Mouse (Mus musculus): ENCODE measurements around the gene Pik3cg.

Pik3cg gene

GRCm38 (mm10) chr12:32144513-32144912 is 63.9 kb downstream of the Pik3cg start:
- peak; percentile 67 to 77 for DNase-seq (ENCODE audit: low spot score in 2 of 2)

DNA sequence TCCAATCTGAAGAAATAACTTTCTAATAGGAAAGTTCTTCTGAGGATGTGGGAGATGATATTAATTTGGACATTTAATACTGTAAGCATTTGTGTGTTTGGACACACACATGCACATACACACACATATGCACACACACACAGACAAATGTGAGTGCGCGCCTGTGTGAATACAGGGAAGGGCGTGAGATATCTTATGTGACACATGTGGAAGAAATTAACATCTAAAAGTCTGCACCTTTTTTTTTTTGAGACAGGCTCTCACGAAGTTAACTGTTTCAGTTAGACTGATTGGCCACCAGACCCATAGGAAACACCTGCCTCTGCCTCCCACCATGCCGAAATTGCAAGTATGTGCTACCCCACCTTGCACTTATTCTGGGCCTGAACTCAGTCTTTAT is 64.7 kb downstream of the Pik3cg start:
- no peak for DNase-seq (ENCODE audit: low spot score in 2 of 2)

GRCm38 (mm10) chr12:32143151-32143550 is 65.3 kb downstream of the Pik3cg start:
- DNase-seq (ENCODE audit: low spot score in 2 of 2) = peak; percentile 22 to 47

DNA sequence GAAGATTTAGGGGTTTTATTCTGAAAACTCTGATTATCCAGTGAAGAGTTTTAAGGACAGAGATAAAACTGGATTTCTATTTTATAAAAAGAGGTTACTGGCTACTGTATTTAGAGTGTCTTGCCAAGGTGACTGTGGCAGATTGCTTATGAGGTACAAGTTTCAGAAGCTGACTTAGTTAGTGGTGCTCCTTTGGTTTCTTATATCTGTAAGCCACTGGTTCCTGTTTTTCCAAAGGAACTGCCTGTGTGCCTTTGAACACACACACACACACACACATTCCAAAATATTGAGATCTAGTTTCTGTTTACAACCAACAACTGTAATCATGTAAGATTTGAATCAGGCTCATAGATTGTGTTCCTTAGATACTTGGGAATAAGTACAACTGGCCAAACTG is 66.7 kb downstream of the Pik3cg start:
- DNase-seq (ENCODE audit: low spot score in 2 of 2) = no peak

DNA sequence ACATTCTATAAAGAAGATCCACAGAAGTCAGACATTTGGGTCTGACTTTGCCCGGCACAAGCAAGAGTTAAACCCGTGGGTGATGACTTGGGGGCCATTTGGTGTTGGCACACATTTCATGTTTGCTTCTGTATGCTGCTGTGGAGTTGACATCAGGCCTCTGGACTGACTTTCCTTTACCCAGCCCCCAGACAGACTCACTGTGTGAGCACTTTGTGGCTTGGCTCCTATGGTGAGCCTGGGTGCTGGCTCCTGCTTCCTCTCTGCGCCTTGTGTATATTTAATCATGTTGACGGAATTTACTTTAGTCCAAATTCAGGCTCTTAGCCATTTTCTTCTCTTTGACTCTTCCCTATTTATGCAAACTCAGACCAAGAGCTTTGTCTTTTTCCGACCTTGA is 69.6 kb downstream of the Pik3cg start:
- no peak for DNase-seq (ENCODE audit: low spot score in 2 of 2)

DNA sequence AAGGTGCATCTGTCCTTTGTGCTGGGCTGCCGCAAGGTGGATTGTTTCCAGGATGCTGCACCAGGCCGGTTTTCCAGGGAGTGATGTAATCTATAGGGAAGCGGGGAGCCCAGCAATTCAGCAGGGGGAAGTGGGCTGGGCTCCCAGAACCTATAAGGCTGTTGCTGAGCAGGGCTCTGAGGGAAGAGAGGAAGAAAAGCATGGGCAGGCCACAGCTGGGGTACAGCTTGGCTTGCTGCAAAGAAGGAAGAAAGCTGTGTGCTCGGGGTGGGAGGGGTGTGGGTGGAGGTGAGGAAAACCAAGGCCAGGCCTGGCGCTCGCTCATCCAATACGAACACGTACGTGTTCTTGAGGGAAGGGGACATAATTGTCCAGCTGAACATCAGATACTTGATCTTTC is 70.1 kb downstream of the Pik3cg start:
- DNase-seq (ENCODE audit: low spot score in 2 of 2) = no peak

- DNase-seq (ENCODE audit: low spot score in 2 of 2) = no peak
Measured at GRCm38 (mm10) chr12:32137542-32137941, 70.9 kb downstream of the Pik3cg start.

GRCm38 (mm10) chr12:32127599-32128507 is 80.6 kb downstream of the Pik3cg start:
- no peak for DNase-seq (ENCODE audit: low spot score in 2 of 2)

DNA sequence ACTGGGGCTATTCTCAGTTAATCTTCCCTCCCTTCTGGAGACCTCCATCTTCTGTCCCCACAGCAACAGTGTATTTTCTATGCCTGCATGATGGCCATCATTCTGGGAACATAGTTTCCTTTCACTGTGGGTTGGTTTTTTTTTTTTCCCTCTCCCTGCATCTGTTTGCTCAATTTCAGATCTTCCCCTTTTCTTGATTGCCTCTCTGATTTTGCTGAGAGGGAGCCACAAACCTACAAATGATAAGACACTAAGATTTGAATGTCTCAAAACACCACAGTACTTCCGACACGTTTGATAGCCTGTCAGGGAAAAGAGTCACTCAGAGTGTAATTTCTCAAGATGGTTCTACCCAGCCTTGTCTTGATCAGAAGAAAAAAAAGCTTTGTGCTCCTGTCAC is 81.3 kb downstream of the Pik3cg start:
- DNase-seq (ENCODE audit: low spot score in 2 of 2) = no peak

- DNase-seq (ENCODE audit: low spot score in 2 of 2) = no peak
Measured at GRCm38 (mm10) chr12:32124456-32124855, 84.0 kb downstream of the Pik3cg start.

- DNase-seq (ENCODE audit: low spot score in 2 of 2) = no peak
Measured at GRCm38 (mm10) chr12:32124030-32124429, 84.4 kb downstream of the Pik3cg start.

DNA sequence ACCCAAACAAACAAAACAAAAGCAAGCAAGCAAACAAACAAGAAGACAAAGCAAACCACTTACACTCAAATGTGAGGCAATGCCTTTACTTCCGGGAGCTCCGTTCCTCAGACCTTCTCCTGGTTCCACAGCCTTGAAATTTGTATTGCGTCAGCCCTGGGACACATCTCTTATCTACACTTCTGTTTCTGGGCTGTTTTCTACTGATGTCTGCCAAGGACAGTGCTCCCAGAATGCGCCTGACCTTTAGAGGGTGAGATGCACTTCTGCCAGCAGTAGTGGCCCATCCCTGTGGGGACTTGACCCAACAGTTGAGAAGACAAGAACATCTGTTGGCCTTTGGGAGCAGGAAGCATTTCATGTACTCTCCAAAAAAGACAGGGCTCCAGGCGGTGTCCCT is 84.9 kb downstream of the Pik3cg start:
- DNase-seq (ENCODE audit: low spot score in 2 of 2) = peak; percentile 36 to 57
